Mouse (Mus musculus): ENCODE results near the gene Elmsan1. TPM values are rescaled to one million over a fixed set of nuclear protein-coding genes. Genes with fewer than 3 reads are reported as not detected.

Gene Elmsan1
- total RNA-seq, 2 experiments from 2014 or later: 19.2 to 24.9 TPM

- DNase-seq: peak; percentile 20
Observed at GRCm38 (mm10) chr12:84100071-84100470, 118.6 kb downstream of the Elmsan1 start.

- no peak for DNase-seq
Observed at GRCm38 (mm10) chr12:84099605-84100004, 119.1 kb downstream of the Elmsan1 start.

Other genes starting within 250 kb of the Elmsan1 start
- not detected for gene Heatr4, start 234.0 kb downstream of the Elmsan1 start, total RNA-seq (2021)
- 10 to 100 TPM; 52.7 to 57.5 TPM for gene Acot2, start 231.0 kb downstream of the Elmsan1 start, total RNA-seq (2021)
- 10 to 100 TPM; 19.9 to 20.0 TPM for gene Acot1, start 209.4 kb downstream of the Elmsan1 start, total RNA-seq (2021)
- 1 to 10 TPM; 6.2 to 7.8 TPM for gene Acot4, start 180.5 kb downstream of the Elmsan1 start, total RNA-seq (2021)
- gene Gm49366, start 179.9 kb downstream of the Elmsan1 start, total RNA-seq (2021): not detected
- gene Acot3, start 166.7 kb downstream of the Elmsan1 start, total RNA-seq (2021): 1 to 10 TPM; 2.5 to 3.4 TPM
- under 1 TPM; 0.27 to 0.84 TPM for gene Acot5, start 149.6 kb downstream of the Elmsan1 start, total RNA-seq (2021)
- 1 to 10 TPM; 4.8 to 5.3 TPM for gene Acot6, start 118.2 kb downstream of the Elmsan1 start, total RNA-seq (2021)
- gene Dnal1, start 104.5 kb downstream of the Elmsan1 start, total RNA-seq (2021): 10 to 100 TPM; 13.1 to 13.2 TPM
- under 1 TPM; 0.30 to 0.61 TPM for gene Pnma1, start 70.4 kb downstream of the Elmsan1 start, total RNA-seq (2021)
- 100 to 1,000 TPM; 141 to 155 TPM for gene Ptgr2, start 66.4 kb upstream of the Elmsan1 start, total RNA-seq (2021)
- gene Zfp410, start 98.0 kb upstream of the Elmsan1 start, total RNA-seq (2021): 10 to 100 TPM; 38.2 to 48.8 TPM
- gene Coq6, start 142.8 kb upstream of the Elmsan1 start, total RNA-seq (2021): 100 to 1,000 TPM; 100 to 114 TPM
- 1 to 10 TPM; 1.7 to 4.3 TPM for gene Fam161b, start 143.0 kb upstream of the Elmsan1 start, total RNA-seq (2021)
- 10 to 100 TPM; 66.3 to 74.5 TPM for gene Entpd5, start 190.1 kb upstream of the Elmsan1 start, total RNA-seq (2021)
- 1 to 10 TPM; 5.7 to 8.4 TPM for gene Bbof1, start 190.2 kb upstream of the Elmsan1 start, total RNA-seq (2021)
- 10 to 100 TPM; 13.9 to 14.7 TPM for gene Rnf113a2, start 198.3 kb upstream of the Elmsan1 start, total RNA-seq (2021)
- 100 to 1,000 TPM; 230 to 234 TPM for gene Aldh6a1, start 232.1 kb upstream of the Elmsan1 start, total RNA-seq (2021)
- 10 to 100 TPM; 10.9 to 11.2 TPM for gene Lin52, start 232.5 kb upstream of the Elmsan1 start, total RNA-seq (2021)